Mouse (Mus musculus) naive thymus-derived CD4-positive, alpha-beta T cell, adult 2 months (primary cell): ENCODE results near the gene Ralbp1.

ENCODE experiments used
- DNase-seq: peaks from one replicate; pipeline ENCODE4 v3.0.0-alpha.2; 2011; ENCODE audit warnings: low read depth

Ralbp1 gene

DNA sequence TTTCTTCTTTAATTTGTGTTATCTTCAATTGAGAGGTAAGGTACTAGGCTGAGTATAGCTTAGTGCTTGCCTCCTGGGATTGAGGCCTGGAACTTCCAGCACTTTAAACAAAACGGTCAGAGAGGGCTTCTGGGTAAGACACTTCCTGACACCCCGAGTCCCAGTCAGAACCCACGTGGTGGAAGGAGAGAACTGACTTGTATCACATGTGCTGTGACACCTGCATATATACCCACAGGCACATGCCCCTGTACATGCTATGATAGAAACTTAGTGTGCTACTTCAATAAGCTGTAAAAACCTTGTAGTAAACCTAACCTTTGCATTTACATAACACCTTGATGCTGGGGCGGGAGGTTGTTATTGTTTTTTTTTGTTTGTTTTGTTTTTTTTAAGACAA is 87.2 kb downstream of the Ralbp1 start:
- DNase-seq = peak; percentile 11
